Mouse (Mus musculus): ENCODE results near the gene Papss2. TPM values are rescaled to one million over a fixed set of nuclear protein-coding genes. Genes with fewer than 3 reads are reported as not detected.

The Papss2 gene
- total and polyA plus RNA-seq, 2 experiments from 2014 or later, result 2.7 to 7.1 TPM

DNA sequence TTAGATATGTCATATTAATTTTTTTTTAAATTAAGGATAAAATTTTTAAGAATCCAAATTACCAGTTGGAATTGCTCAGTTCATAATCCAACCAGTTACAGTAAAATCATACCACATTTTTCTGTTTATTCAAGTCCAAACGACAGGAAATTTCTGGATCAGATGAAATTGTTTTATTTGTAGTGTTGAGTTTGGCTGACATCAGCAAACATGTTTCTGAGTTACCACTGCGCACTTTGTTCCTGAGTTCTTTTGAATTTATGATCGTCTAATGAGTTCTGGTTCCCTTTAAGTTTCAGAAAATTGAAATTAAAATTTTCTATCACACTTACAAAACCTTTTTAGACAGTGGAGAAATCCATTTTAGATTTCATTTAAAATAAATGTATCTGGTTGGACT is 50.8 kb downstream of the Papss2 start:
- Histone ChIP-seq H3K9me3 (ENCODE audit: low read length) (no peaks in the 10 kb centered on the region), H3K27ac (no peak overlapping the region), H3K9ac (replicated peaks; ENCODE audit: low read length) (no peak overlapping the region), H3K4me3 (ENCODE audit: low read length) (no peak overlapping the region), H3K4me1 (ENCODE audit: insufficient read depth, low read length) (0 out of 2 replicates have a peak, but pooled peaks cover 3% of the 10 kb centered on the region), H3K27me3 (ENCODE audit: insufficient read depth, low read length) (no peaks in the 10 kb centered on the region), H3K4me2 (ENCODE audit: low read depth, low read length) (no peak overlapping the region), H3K36me3 (ENCODE audit: insufficient read depth, low read length) (no peaks in the 10 kb centered on the region)
- 90% methylated on average over 3 of the region's 3 CpGs for WGBS
- no peak for TF ChIP-seq CTCF (IDR thresholded peaks at IDR 0.05; ENCODE audit: low read depth)
- DNase-seq (ENCODE audit: low spot score), result no peak
- ATAC-seq, result no peak

DNA sequence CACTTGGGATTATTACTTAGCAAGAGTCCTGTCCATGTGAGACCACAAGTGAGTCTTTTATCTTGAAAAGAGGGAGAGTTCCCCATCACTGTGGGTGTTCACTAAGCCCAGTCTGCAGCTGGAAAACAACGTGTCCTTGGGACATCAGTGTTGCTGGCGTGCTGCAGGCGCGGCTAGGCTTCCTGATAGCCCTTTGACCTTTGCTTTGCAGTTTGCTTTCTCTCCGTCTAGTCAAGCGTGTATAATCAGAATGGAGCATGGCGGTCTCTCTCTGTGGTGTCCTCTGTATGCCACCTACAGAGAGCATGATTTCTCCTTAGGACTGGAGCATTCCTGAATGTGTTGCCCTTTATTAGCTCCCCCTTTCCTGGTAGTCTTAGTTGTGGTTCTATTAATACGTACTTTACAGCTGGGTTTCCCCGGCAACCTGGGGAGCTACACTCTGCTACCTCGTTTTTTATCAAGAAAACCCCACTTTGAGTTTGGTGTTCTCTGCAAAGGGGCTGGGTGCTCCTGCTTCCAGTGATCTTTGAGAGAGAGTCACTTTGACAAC is 52.5 kb downstream of the Papss2 start:
- 0 out of 2 replicates have a peak, but pooled peaks cover 3% of the 10 kb centered on the region for H3K4me1 ChIP-seq (ENCODE audit: insufficient read depth, low read length)
- 17% methylated on average over 10 of the region's 10 CpGs for whole genome bisulfite sequencing
- H3K36me3 ChIP-seq (ENCODE audit: insufficient read depth, low read length), result no peaks in the 10 kb centered on the region
- peak overlapping the region; percentile 11; the same call in 1 of the 2 replicates for H3K4me2 ChIP-seq (ENCODE audit: low read depth, low read length)
- H3K9me3 ChIP-seq (ENCODE audit: low read length), result no peaks in the 10 kb centered on the region
- DNase-seq (ENCODE audit: low spot score) (no peak), ATAC-seq (0 out of 2 replicates have a peak, but pooled peaks have one; percentile 21)
- no peak overlapping the region for H3K27ac ChIP-seq
- no peak for TF ChIP-seq CTCF (IDR thresholded peaks at IDR 0.05; ENCODE audit: low read depth)
- H3K9ac ChIP-seq (replicated peaks; ENCODE audit: low read length), result no peak overlapping the region
- H3K4me3 ChIP-seq (ENCODE audit: low read length), result no peak overlapping the region
- H3K27me3 ChIP-seq (ENCODE audit: insufficient read depth, low read length), result no peaks in the 10 kb centered on the region

DNA sequence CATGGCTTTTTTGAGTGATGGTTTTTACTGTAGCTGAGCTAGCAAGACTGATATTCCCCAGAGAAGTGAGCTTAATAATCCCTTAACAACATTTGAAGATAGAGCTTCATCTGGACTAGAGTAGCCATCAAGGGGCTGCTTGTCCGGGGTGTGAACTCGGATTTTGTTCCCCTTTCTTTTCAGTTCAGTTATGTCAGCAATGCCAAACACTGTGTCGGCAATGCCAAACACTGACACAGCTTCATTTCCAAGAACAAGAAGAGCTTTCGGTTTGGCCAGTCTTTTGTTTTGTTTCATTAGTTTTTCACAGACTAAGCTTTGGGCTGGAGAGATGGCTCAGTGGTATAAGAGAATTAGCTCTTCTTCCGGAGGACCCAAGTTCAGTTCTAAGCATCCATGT is 55.5 kb downstream of the Papss2 start:
- WGBS, result 81% methylated on average over 5 of the region's 5 CpGs
- no peak for ATAC-seq
- Histone ChIP-seq H3K27ac (no peak overlapping the region), H3K36me3 (ENCODE audit: insufficient read depth, low read length) (no peaks in the 10 kb centered on the region), H3K27me3 (ENCODE audit: insufficient read depth, low read length) (no peaks in the 10 kb centered on the region), H3K4me3 (ENCODE audit: low read length) (no peak overlapping the region), H3K9me3 (ENCODE audit: low read length) (no peaks in the 10 kb centered on the region), H3K9ac (replicated peaks; ENCODE audit: low read length) (no peak overlapping the region), H3K4me2 (ENCODE audit: low read depth, low read length) (no peak overlapping the region), H3K4me1 (ENCODE audit: insufficient read depth, low read length) (0 out of 2 replicates have a peak, but pooled peaks cover 3% of the 10 kb centered on the region)
- no peak for TF ChIP-seq CTCF (IDR thresholded peaks at IDR 0.05; ENCODE audit: low read depth)
- no peak for DNase-seq (ENCODE audit: low spot score)

DNA sequence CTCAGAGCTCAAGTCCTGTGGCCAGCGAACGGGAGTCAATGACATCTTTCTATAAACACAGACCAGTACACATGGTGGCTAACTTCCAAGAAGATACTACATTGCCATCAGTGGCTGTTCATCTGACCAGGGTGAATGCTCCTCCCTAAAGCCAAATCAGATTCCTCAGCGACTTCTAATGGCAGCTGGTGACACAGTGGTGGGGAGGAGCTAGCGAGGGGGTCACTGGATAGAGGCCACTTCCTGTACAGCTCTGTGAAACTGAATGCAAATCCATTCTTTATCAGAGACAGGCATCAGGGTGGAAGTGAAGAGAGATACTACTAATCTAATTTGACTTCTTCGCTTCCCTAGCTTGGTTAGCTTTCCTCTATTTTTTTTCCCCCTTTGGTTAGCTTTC is 57.5 kb downstream of the Papss2 start:
- H3K27ac ChIP-seq, result no peak overlapping the region
- 0 out of 2 replicates have a peak, but pooled peaks cover under 1% of the 10 kb centered on the region for H3K4me1 ChIP-seq (ENCODE audit: insufficient read depth, low read length)
- no peaks in the 10 kb centered on the region for H3K9me3 ChIP-seq (ENCODE audit: low read length)
- H3K9ac ChIP-seq (replicated peaks; ENCODE audit: low read length), result no peak overlapping the region
- no peak overlapping the region for H3K4me2 ChIP-seq (ENCODE audit: low read depth, low read length)
- DNase-seq (ENCODE audit: low spot score) (no peak), ATAC-seq (no peak)
- H3K4me3 ChIP-seq (ENCODE audit: low read length), result no peak overlapping the region
- no peak for TF ChIP-seq CTCF (IDR thresholded peaks at IDR 0.05; ENCODE audit: low read depth)
- WGBS, result 90% methylated on average over 5 of the region's 5 CpGs
- H3K36me3 ChIP-seq (ENCODE audit: insufficient read depth, low read length), result no peaks in the 10 kb centered on the region
- no peaks in the 10 kb centered on the region for H3K27me3 ChIP-seq (ENCODE audit: insufficient read depth, low read length)

DNA sequence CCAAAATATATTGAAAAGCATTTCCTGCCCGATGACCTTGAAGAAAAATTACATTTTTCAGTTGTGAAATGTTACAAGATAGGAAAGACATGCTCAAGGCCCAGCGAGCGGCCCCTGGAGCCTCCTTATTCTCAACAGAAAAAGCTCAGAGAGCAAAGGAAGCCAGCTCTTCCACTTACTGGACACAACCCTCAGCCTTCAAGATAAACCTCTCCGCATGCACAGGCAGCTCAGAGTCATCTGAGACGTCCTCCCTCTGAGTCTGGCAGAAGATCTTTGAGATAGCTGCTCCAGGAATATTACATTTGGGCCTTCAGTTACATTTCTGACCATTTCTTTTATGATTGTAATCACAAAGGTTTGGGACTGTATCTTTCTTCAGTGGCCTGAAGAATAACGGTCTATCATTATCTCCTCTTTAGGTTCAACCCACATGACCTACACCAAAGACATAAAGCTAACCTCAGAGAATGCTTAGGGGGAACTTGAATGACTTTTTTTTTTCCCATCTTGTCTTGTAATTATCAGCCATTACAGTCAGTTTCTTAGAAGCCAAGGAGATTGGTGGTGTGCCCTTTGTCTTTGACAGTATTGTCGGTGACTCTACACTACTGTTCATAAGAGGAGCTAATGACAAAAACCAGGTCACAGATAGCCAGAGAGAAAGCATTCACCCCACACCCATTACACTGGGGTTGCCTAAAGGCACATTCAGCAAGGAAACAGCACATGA is 58.2 kb downstream of the Papss2 start:
- no peak for ATAC-seq
- H3K27ac ChIP-seq, result no peak overlapping the region

DNA sequence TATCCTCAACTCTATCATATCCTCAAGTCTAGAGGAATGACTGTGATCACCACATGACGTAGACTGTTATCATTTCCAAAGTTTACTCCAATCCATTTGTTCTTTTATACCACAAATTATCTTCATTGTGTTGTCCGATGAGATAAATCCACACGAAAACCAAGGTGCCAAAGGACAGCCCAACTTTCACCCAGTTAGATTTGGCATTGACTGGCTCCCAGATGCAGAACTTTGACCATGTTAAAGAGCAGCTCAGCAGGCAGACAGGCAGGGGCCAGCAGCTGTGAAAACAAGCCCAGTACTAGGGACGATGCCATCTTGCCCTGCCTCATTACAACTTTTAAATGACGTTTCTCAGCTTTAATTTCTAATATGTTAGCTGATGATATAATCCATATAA is 63.8 kb downstream of the Papss2 start:
- Histone ChIP-seq H3K27ac (no peak overlapping the region), H3K4me1 (ENCODE audit: insufficient read depth, low read length) (no peaks in the 10 kb centered on the region), H3K4me2 (ENCODE audit: low read depth, low read length) (no peak overlapping the region), H3K27me3 (ENCODE audit: insufficient read depth, low read length) (no peaks in the 10 kb centered on the region), H3K9me3 (ENCODE audit: low read length) (no peaks in the 10 kb centered on the region), H3K9ac (replicated peaks; ENCODE audit: low read length) (no peak overlapping the region), H3K36me3 (ENCODE audit: insufficient read depth, low read length) (no peaks in the 10 kb centered on the region; the same call in 1 of the 2 replicates), H3K4me3 (ENCODE audit: low read length) (no peak overlapping the region)
- DNase-seq (ENCODE audit: low spot score) (no peak), ATAC-seq (no peak)
- TF ChIP-seq CTCF (IDR thresholded peaks at IDR 0.05; ENCODE audit: low read depth), result no peak
- 83% methylated on average over 5 of the region's 5 CpGs for WGBS

More for the DNA sequence above, 58.2 kb downstream of the Papss2 start:
- Histone ChIP-seq H3K4me3 (ENCODE audit: low read length) (no peak overlapping the region), H3K4me2 (ENCODE audit: low read depth, low read length) (no peak overlapping the region), H3K36me3 (ENCODE audit: insufficient read depth, low read length) (no peaks in the 10 kb centered on the region), H3K9me3 (ENCODE audit: low read length) (no peaks in the 10 kb centered on the region), H3K4me1 (ENCODE audit: insufficient read depth, low read length) (no peaks in the 10 kb centered on the region), H3K27me3 (ENCODE audit: insufficient read depth, low read length) (no peaks in the 10 kb centered on the region), H3K9ac (replicated peaks; ENCODE audit: low read length) (no peak overlapping the region)
- WGBS, result 90% methylated on average over 7 of the region's 7 CpGs
- DNase-seq (ENCODE audit: low spot score), result no peak
- no peak for TF ChIP-seq CTCF (IDR thresholded peaks at IDR 0.05; ENCODE audit: low read depth)

DNA sequence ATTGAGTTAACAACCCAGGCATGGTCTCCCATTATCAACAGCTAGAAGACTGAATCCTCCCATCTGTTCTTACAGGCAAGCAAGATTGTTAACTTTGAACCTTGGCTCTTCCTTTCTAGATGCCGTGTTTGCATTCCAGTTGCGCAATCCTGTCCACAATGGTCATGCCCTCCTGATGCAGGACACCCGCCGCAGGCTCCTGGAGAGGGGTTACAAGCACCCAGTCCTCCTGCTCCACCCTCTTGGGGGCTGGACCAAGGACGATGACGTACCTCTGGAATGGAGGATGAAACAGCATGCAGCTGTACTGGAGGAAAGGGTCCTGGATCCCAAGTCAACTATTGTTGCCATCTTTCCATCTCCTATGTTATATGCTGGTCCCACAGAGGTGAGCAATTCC is 67.3 kb downstream of the Papss2 start:
- H3K9me3 ChIP-seq (ENCODE audit: low read length), result no peaks in the 10 kb centered on the region
- 94% methylated on average over 6 of the region's 6 CpGs for WGBS
- H3K4me3 ChIP-seq (ENCODE audit: low read length), result no peak overlapping the region
- no peak overlapping the region for H3K27ac ChIP-seq
- no peaks in the 10 kb centered on the region; the same call in 1 of the 2 replicates for H3K36me3 ChIP-seq (ENCODE audit: insufficient read depth, low read length)
- TF ChIP-seq CTCF (IDR thresholded peaks at IDR 0.05; ENCODE audit: low read depth), result no peak
- H3K9ac ChIP-seq (replicated peaks; ENCODE audit: low read length), result no peak overlapping the region
- no peaks in the 10 kb centered on the region for H3K27me3 ChIP-seq (ENCODE audit: insufficient read depth, low read length)
- no peak for ATAC-seq
- H3K4me2 ChIP-seq (ENCODE audit: low read depth, low read length), result no peak overlapping the region
- H3K4me1 ChIP-seq (ENCODE audit: insufficient read depth, low read length), result no peaks in the 10 kb centered on the region
- DNase-seq (ENCODE audit: low spot score), result no peak

All from hindbrain, postnatal 0 days (tissue).